Comparison of ENCODE assay signal across 16 mouse cellular contexts in the genomic region with DNA sequence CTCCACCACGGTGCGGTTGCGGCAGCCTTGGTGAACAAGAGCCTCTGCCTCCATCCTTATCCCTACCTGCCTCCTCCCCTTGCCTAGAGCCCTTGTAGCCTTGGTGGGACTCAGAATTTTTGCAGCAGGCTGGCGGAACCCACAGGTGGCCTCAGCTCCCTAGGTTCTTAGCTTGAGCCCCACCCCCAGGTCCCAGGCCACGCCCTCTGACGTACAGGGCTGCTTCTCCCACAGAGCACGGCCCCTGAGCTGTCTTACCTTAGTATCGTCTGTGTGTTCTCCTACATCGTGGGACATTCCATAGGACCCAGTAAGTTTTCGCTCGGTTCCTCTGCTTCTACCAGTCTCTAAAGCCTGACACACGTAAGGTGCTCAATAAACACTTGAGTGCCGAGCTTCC. TPM values are rescaled to one million over a fixed set of nuclear protein-coding genes. Genes with fewer than 3 reads are reported as not detected.
DNase-seq lines count a peak whose midpoint lies in the region; ATAC-seq lines count a peak whose summit lies in the region.
"Had no signal": no experiment of that assay in that cellular context is flagged by ENCODE, and none has a peak within 500 bp of the region (broad histone marks: within the 10 kb centered on the region; RNA-seq: fewer than 3 reads in every experiment).

No protein-coding gene starts in this region.

- no peak overlapping the region for H3K4me3 ChIP-seq in heart, embryonic 16.5 days (ENCODE audit: low read length)
- no peak overlapping the region for H3K4me3 ChIP-seq in limb, embryonic 12.5 days (replicated peaks)
- H3K4me3 ChIP-seq: heart, embryonic 10.5 days; neural tube, embryonic 13.5 days had no signal

- H3K9me3 ChIP-seq in heart, embryonic 16.5 days (replicated peaks; ENCODE audit: control insufficient read depth, low read length): peaks cover 7% of the 10 kb centered on the region
- H3K9me3 ChIP-seq in limb, embryonic 12.5 days: peaks cover 5% of the 10 kb centered on the region
- H3K9me3 ChIP-seq: heart, embryonic 10.5 days had no signal

- H3K27me3 ChIP-seq in heart, embryonic 16.5 days (ENCODE audit: control insufficient read depth, insufficient read depth, low read length): no peaks in the 10 kb centered on the region
- H3K27me3 ChIP-seq in limb, embryonic 12.5 days: no peaks in the 10 kb centered on the region; the same call in 1 of the 2 replicates
- H3K27me3 ChIP-seq: neural tube, embryonic 13.5 days had no signal

- no peaks in the 10 kb centered on the region for H3K36me3 ChIP-seq in heart, embryonic 16.5 days (ENCODE audit: control insufficient read depth, insufficient read depth)
- no peaks in the 10 kb centered on the region for H3K36me3 ChIP-seq in limb, embryonic 12.5 days
- H3K36me3 ChIP-seq: heart, embryonic 10.5 days; neural tube, embryonic 13.5 days had no signal

- DNase-seq in heart, postnatal 25 days (ENCODE audit: low spot score): no peak
- DNase-seq in WW6 (ENCODE audit: low read depth, low spot score): peak; percentile 61
- DNase-seq in lung, postnatal 36 days: peak; percentile 50
- no peak for DNase-seq in retina, postnatal 1 day
- DNase-seq in layer of hippocampus, postnatal 14 days (ENCODE audit: low spot score in 2 of 2): no peak
- no peak for DNase-seq in frontal cortex, postnatal 25 days (ENCODE audit: low spot score in 2 of 2)
- DNase-seq: forebrain, postnatal 0 days had no signal

- no peaks in the 10 kb centered on the region for H3K4me1 ChIP-seq in heart, embryonic 16.5 days (ENCODE audit: control insufficient read depth, insufficient read depth, low read length)
- no peaks in the 10 kb centered on the region for H3K4me1 ChIP-seq in limb, embryonic 12.5 days (replicated peaks)
- H3K4me1 ChIP-seq: neural tube, embryonic 13.5 days had no signal

- intact Hi-C loops in heart, postnatal 25 days (cut with DNase I): no loop called here

- 34% methylated on average over 13 of the region's 13 CpGs for WGBS in heart, embryonic 16.5 days
- WGBS in limb, embryonic 12.5 days: 32% methylated on average over 13 of the region's 13 CpGs

- no peak overlapping the region for H3K9ac ChIP-seq in heart, embryonic 16.5 days (ENCODE audit: low read length)
- H3K9ac ChIP-seq in limb, embryonic 12.5 days (replicated peaks): no peak overlapping the region
- H3K9ac ChIP-seq: forebrain, postnatal 0 days; neural tube, embryonic 13.5 days had no signal

- no peak for ATAC-seq in heart, embryonic 16.5 days (replicated peaks; ENCODE audit: extremely low read depth, insufficient read depth, low FRiP score)
- no peak for ATAC-seq in limb, embryonic 12.5 days (ENCODE audit: insufficient number of reproducible peaks, insufficient read depth, low FRiP score, low TSS enrichment, low read depth)
- ATAC-seq: CD4-positive, CD25-positive, alpha-beta regulatory T cell, adult 4 months; forebrain, postnatal 0 days had no signal

- H3K4me2 ChIP-seq in heart, embryonic 16.5 days (ENCODE audit: low read depth, low read length): 0 out of 2 replicates have a peak overlapping the region, but pooled peaks have one; percentile 5
- peak overlapping the region; percentile 1; the same call in 1 of the 2 replicates for H3K4me2 ChIP-seq in limb, embryonic 12.5 days
- H3K4me2 ChIP-seq: neural tube, embryonic 13.5 days had no signal

- no peak overlapping the region for H3K27ac ChIP-seq in heart, embryonic 16.5 days (ENCODE audit: low read length)
- no peak overlapping the region for H3K27ac ChIP-seq in limb, embryonic 12.5 days
- H3K27ac ChIP-seq: heart, embryonic 10.5 days; neural tube, embryonic 13.5 days had no signal

RNA-seq across cellular contexts. Expression of a gene that starts 16.1 kb away (rescaled TPM):
- polyA plus RNA-seq in heart, embryonic 16.5 days (2015; fragmentation: Nextera tagmentation; extraction: Ambion mirVana): not detected in 2 replicates
- not detected for total RNA-seq in heart, postnatal 25 days (2021)
- polyA plus RNA-seq in limb, embryonic 12.5 days (2016; fragmentation: Nextera tagmentation; extraction: Ambion mirVana): not detected in 2 replicates
- total RNA-seq in layer of hippocampus, postnatal 14 days (2021): not detected
- total RNA-seq: forebrain, postnatal 0 days; left cerebral cortex, adult 18-20 months; megakaryocyte-erythroid progenitor cell, adult 5-6 weeks had no signal
- polyA plus RNA-seq: CD4-positive, CD25-positive, alpha-beta regulatory T cell, adult 4 months; cortical plate, adult 2 months; forebrain, postnatal 0 days; heart, embryonic 10.5 days; neural tube, embryonic 13.5 days; urinary bladder, adult 2 months had no signal

RNA-seq across cellular contexts. Expression of a gene that starts 36.3 kb away (rescaled TPM):
- not detected in 2 replicates for polyA plus RNA-seq in heart, embryonic 16.5 days (2015; fragmentation: Nextera tagmentation; extraction: Ambion mirVana)
- not detected for total RNA-seq in heart, postnatal 25 days (2021)
- polyA plus RNA-seq in limb, embryonic 12.5 days (2016; fragmentation: Nextera tagmentation; extraction: Ambion mirVana): 0.22 and 0.33 TPM in 2 replicates
- total RNA-seq in layer of hippocampus, postnatal 14 days (2021): not detected
- total RNA-seq: forebrain, postnatal 0 days; left cerebral cortex, adult 18-20 months; megakaryocyte-erythroid progenitor cell, adult 5-6 weeks had no signal
- polyA plus RNA-seq: CD4-positive, CD25-positive, alpha-beta regulatory T cell, adult 4 months; cortical plate, adult 2 months; forebrain, postnatal 0 days; heart, embryonic 10.5 days; neural tube, embryonic 13.5 days; urinary bladder, adult 2 months had no signal

RNA-seq across cellular contexts. Expression of a gene that starts 45.8 kb away (rescaled TPM):
- polyA plus RNA-seq in heart, embryonic 16.5 days (2015; fragmentation: Nextera tagmentation; extraction: Ambion mirVana): 0.49 and 0.77 TPM in 2 replicates
- total RNA-seq in heart, postnatal 25 days (2021): under 1 TPM in 1 of 2 experiments, not detected in 1; 0.31 TPM
- 1.6 and 1.9 TPM in 2 replicates for polyA plus RNA-seq in limb, embryonic 12.5 days (2016; fragmentation: Nextera tagmentation; extraction: Ambion mirVana)
- total RNA-seq in layer of hippocampus, postnatal 14 days (2021): 1 to 10 TPM; 4.2 to 5.3 TPM
- total RNA-seq: megakaryocyte-erythroid progenitor cell, adult 5-6 weeks had no signal
- polyA plus RNA-seq: CD4-positive, CD25-positive, alpha-beta regulatory T cell, adult 4 months had no signal

Comparison
In these comparisons a context has a peak if more than half of its experiments do, and no peak if none do; other contexts are left out.
1. DNase-seq: peak in WW6 (single experiment) and lung, postnatal 36 days (single experiment); none in heart, postnatal 25 days (single experiment), retina, postnatal 1 day (single experiment), layer of hippocampus, postnatal 14 days (0 of 2) and frontal cortex, postnatal 25 days (0 of 2).